Mouse (Mus musculus): ENCODE data around the gene Rps8.
A peak's percentile ranks its signal among the peaks of the same experiment; 100 is the strongest.
"Not testable (repeated sequence)": the region's sequence is repeated elsewhere in the genome, so short reads cannot be mapped to it uniquely, and the experiment has no call there.

Gene Rps8

GRCm38 (mm10) chr4:117155792-117156355 lies at the start of gene Rps8:
Gene Rps8 (minus strand): TSS chr4:117156243.
- DNase-seq: peak; percentile 77

- DNase-seq: no peak
Observed at GRCm38 (mm10) chr4:117202992-117203354, 46.9 kb upstream of the Rps8 start.

GRCm38 (mm10) chr4:117202046-117202991 lies 46.3 kb upstream of the Rps8 start:
- DNase-seq: peak; percentile 15

GRCm38 (mm10) chr4:117191804-117192203 lies 35.8 kb upstream of the Rps8 start:
- DNase-seq: no peak

- DNase-seq: no peak
Observed at GRCm38 (mm10) chr4:117190660-117191059, 34.6 kb upstream of the Rps8 start.

- peak; percentile 8 for DNase-seq
Observed at GRCm38 (mm10) chr4:117189856-117190543, 34.0 kb upstream of the Rps8 start.

GRCm38 (mm10) chr4:117189382-117189855 lies 33.4 kb upstream of the Rps8 start:
- DNase-seq: peak; percentile 94

- no peak for DNase-seq
Observed at GRCm38 (mm10) chr4:117188969-117189368, 32.9 kb upstream of the Rps8 start.

- not testable (repeated sequence) for DNase-seq
Observed at GRCm38 (mm10) chr4:117182759-117183096, 26.7 kb upstream of the Rps8 start.

GRCm38 (mm10) chr4:117181863-117182758 lies 26.1 kb upstream of the Rps8 start, which contains the start of gene Kif2c:
Gene Kif2c (minus strand): TSS chr4:117182639.
- peak; percentile 94 for DNase-seq

GRCm38 (mm10) chr4:117169936-117170335 lies 13.9 kb upstream of the Rps8 start:
- no peak for DNase-seq

GRCm38 (mm10) chr4:117161183-117161582 lies 5.1 kb upstream of the Rps8 start:
- DNase-seq: no peak

- no peak for DNase-seq
Observed at GRCm38 (mm10) chr4:117159666-117160065, 3.6 kb upstream of the Rps8 start.

- no peak for DNase-seq
Observed at GRCm38 (mm10) chr4:117156372-117156771, 329 bp upstream of the Rps8 start.

- DNase-seq: peak; percentile 43
Observed at GRCm38 (mm10) chr4:117155020-117155791, 837 bp downstream of the Rps8 start.

- no peak for DNase-seq
Observed at GRCm38 (mm10) chr4:117152714-117153113, 3.3 kb downstream of the Rps8 start.

- DNase-seq: no peak
Observed at GRCm38 (mm10) chr4:117151416-117151815, 4.6 kb downstream of the Rps8 start.

GRCm38 (mm10) chr4:117150212-117150733 lies 5.8 kb downstream of the Rps8 start:
- DNase-seq: no peak

- DNase-seq: no peak
Observed at GRCm38 (mm10) chr4:117149291-117150211, 6.5 kb downstream of the Rps8 start.

GRCm38 (mm10) chr4:117148815-117149214 lies 7.2 kb downstream of the Rps8 start:
- DNase-seq: no peak

All from right cerebral cortex, postnatal 4 days (tissue).